Mouse (Mus musculus) right cerebral cortex, postnatal 14 days (tissue): ENCODE measurements around the gene Zp3r.
"Not testable (repeated sequence)": the region's sequence is repeated elsewhere in the genome, so short reads cannot be mapped to it uniquely, and the experiment has no call there.

Experiments used
- DNase-seq: peaks from one replicate; pipeline ENCODE4 v3.0.0; 2022

Gene Zp3r

GRCm38 (mm10) chr1:130629521-130629920, at the start of gene Zp3r:
TSS of gene Zp3r (minus strand) at chr1:130629621.
- no peak for DNase-seq

- DNase-seq = no peak
Observed at GRCm38 (mm10) chr1:130678551-130678950, 49.1 kb upstream of the Zp3r start.

DNA sequence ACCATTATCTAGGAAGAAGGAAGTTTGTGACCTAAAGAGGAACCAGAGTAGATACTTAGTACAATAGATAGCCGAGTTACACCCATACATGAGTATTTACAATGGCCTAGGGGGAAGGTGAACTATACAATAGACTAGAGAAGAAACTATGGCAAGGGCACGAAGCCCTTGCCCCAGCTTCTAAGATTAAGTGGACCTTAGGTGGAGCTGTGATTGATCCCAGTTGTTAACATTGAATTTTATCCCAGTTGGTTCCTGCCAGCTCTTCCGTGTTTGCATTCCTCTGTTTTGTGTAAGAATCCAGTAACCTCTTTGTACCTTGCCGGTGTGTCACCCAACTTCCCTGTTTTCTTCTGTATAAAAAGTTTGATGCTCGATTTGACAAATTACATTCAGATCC, 34.2 kb upstream of the Zp3r start:
- not testable (repeated sequence) for DNase-seq

DNA sequence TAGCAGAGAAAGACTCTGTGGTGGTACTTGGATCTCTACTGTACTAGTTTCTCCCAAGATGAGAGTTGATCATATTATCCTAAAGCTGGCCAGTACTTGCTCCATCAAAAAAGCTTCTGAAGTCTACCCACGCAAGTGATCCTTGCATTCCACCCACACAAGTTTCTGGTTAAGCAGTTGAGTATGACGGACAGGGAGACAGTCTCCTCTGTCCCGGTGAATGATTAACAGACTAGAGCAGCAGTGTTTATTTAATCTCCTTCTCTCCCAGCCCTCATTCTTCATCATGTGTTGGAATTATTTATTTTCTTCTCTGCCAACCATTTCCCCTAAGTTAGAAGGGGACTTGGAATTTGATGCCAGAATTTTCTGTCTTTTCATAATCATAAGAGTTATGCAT, 32.0 kb upstream of the Zp3r start, which contains the start of gene C4bp:
TSS of gene C4bp (minus strand) at position 179 of the 400 bp plus-strand sequence.
- no peak for DNase-seq

DNA sequence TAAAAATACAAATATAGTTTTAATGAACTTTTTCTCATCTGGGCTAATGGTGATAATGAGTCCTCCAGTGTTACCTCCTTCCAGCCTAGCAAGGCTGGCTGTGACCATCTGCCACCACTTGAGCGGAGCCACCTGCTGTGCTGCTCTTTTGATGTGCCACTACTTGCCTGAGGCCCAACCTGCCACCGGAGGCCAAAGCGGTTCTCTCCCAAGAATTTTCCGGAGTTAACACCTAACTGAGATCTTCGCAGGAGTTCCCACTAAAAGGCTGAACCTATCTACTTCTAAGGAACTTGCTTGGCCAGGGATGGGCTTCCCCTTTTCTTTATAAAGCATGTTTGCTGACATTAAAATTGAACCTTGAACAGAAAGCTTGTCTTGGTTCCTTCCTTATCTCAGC, 30.2 kb upstream of the Zp3r start:
- not testable (repeated sequence) for DNase-seq

DNA sequence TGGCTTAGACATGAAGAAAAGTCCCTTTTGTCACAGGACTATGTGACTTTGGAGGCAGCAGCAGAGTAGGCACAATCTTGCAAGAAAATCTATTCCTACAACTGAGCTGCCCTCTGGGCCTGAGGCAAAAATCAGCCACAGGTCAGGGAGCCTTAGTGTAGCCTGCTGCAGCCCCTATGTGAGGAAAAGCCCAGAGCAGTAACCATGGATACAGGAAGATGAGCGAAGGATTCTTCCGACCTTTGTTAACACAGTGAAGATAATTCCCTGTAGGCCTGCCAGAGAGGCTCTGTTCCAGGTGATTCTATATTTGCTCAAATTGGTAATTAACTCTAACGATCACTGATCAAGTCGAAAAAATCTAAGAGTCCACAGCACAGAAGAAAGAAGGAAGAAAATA, 14.7 kb upstream of the Zp3r start:
- no peak for DNase-seq

GRCm38 (mm10) chr1:130640967-130641366, 11.5 kb upstream of the Zp3r start:
- no peak for DNase-seq

- peak; percentile 70 for DNase-seq
Observed at GRCm38 (mm10) chr1:130633761-130634410, 4.5 kb upstream of the Zp3r start.

GRCm38 (mm10) chr1:130633316-130633715, 3.9 kb upstream of the Zp3r start:
- DNase-seq = no peak

DNA sequence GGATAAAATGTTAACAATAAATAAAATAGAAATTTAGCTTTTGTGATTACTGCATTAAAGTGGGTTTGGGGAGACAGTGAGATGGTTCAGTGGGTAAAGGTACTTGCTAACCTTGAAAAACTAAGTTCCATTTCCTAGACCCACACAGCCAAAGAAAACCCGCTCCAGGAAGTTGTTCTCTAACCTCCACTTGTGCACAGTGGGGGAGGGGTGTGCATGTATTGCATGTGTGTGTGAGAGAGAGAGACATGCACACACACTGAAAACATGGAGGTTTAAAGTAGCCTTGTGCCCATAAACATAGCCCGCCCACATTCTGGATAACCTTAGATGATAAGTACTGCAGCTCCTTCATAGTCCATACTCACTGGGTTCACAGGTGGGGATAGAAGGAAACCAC, 33.1 kb downstream of the Zp3r start:
- no peak for DNase-seq

- no peak for DNase-seq
Observed at GRCm38 (mm10) chr1:130588659-130589058, 40.8 kb downstream of the Zp3r start.

- no peak for DNase-seq
Observed at GRCm38 (mm10) chr1:130576389-130576788, 53.0 kb downstream of the Zp3r start.

DNA sequence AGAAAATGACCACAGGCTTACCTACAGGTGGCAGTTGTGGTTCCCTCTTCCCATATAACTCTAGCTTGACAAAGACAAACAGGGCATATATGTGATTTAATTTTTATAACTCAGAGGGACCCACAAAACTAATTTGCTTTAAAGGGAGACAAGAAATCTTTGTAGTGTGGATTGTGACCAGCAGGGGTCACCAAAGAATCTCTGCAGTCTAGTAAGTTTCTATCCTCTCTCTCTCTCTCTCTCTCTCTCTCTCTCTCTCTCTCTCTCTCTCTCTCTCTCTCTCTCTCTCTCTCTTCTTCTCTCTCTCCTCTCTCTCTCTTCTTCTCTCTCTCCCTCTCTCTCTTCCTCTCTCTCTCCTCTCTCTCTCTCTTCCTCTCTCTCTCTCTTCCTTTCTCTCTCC, 53.5 kb downstream of the Zp3r start:
- DNase-seq = peak; percentile 54

GRCm38 (mm10) chr1:130551407-130552249, 77.8 kb downstream of the Zp3r start:
- no peak for DNase-seq

DNA sequence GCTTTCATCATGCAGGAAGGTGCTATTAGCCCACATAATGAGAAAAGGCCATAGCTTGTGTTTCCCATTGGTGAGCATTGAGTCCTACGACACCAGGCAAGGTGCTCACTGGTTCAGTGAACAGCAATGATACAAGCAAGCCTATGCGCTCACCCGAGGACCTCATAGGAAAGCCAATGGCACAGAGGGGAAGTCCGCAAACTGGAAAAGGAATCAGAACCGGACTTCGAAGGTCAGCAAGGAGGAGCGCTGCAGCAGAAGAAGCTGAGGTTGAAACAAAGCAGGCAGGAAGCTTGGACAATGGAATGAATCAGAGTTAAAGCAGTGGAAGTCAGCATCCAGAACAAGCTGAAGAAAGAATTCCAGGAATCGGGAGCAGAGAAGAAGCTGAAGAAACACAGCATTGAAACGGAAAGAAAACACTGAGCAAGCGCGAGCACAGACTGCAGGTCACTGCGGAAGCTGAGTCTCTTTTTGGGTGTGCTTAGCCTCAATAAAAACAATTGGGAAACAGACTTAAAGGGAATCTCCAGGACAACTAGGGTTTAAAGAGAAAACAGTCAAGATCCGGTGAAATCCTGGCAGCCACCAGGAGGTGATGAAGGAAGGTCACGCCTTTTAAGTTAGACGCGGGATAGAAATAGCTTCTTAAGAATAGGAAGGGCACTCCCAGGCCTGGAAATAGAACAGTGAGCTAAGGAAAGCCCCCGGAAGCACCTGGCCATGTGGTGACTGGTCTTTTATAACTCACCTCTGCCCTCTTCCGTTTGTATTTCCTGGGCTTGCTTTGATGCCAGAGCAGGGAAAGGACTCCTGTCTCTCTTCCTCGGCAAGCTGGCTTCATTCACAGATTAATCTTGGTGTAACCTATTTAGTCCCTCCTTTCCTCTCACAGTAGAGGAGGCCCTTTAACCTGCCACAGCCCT, 78.9 kb downstream of the Zp3r start:
- no peak for DNase-seq

GRCm38 (mm10) chr1:130549698-130550097, 79.7 kb downstream of the Zp3r start:
- no peak for DNase-seq

- DNase-seq = no peak
Observed at GRCm38 (mm10) chr1:130549160-130549559, 80.3 kb downstream of the Zp3r start.

- peak; percentile 33 for DNase-seq
Observed at GRCm38 (mm10) chr1:130547674-130548429, 81.6 kb downstream of the Zp3r start.
